Mouse (Mus musculus): ENCODE results near the gene Svopl. TPM values are rescaled to one million over a fixed set of nuclear protein-coding genes. Genes with fewer than 3 reads are reported as not detected.

Svopl gene
- polyA plus RNA-seq, 1 experiment, result 0.66 TPM

DNA sequence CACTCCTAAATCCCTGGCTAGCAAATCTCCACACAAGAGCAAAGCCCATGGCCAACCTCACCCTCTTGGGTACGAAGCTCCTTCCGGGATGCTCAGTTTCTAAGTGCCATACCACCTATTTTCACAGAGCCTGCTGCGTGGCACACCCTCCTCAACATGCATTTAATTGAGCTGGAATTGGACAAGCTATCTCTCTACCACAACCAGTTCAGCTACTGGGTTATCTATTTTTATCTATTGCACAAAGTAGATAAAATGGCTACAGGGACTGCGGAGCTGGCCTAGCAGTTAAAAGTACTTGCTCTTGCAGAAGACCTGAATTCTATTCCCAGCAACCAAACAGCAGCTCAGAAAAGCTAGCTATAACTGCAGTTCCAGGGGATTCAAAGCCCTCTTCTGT, 24.5 kb upstream of the Svopl start:
- 93% methylated on average over 4 of the region's 4 CpGs for WGBS
- no peak for TF ChIP-seq CTCF (IDR thresholded peaks at IDR 0.05; ENCODE audit: insufficient read depth, low read length)
- no peak for TF ChIP-seq POLR2A (IDR thresholded peaks at IDR 0.05; ENCODE audit: borderline replicate concordance, extremely low read depth, low read depth, low read length)
- no peak overlapping the region for H3K4me3 ChIP-seq (replicated peaks; ENCODE audit: extremely low read depth, low read depth, low read length)
- DNase-seq, result no peak
- 0 out of 2 replicates have a peak, but pooled peaks cover under 1% of the 10 kb centered on the region for H3K4me1 ChIP-seq (ENCODE audit: control insufficient read depth, insufficient read depth, low read length)

DNA sequence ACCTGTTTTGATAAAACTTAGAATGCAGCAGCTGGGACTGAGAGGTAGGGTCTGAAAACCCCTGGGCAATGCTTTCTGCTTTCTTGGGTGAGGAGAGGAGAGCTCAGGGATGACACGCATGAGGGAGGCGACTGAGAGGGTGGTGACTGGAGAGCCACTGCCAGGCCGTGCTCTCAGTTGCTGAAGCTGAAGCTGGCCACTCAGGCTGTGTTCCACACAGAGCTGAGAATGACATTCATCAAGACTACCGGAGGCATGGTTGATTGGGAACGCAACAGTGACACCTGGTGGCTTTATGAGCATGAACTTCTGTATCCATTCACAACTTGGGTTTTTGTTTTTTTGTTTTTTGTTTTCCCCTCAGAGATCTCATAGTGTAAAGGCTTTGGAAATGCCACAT, 19.4 kb upstream of the Svopl start:
- 3% methylated on average over 5 of the region's 5 CpGs for WGBS
- peak; percentile 25 for DNase-seq
- TF ChIP-seq CTCF (IDR thresholded peaks at IDR 0.05; ENCODE audit: insufficient read depth, low read length), result peak; percentile 74
- no peak for TF ChIP-seq POLR2A (IDR thresholded peaks at IDR 0.05; ENCODE audit: borderline replicate concordance, extremely low read depth, low read depth, low read length)
- Histone ChIP-seq H3K4me3 (replicated peaks; ENCODE audit: extremely low read depth, low read depth, low read length) (no peak overlapping the region), H3K4me1 (ENCODE audit: control insufficient read depth, insufficient read depth, low read length) (0 out of 2 replicates have a peak, but pooled peaks cover 5% of the 10 kb centered on the region)

DNA sequence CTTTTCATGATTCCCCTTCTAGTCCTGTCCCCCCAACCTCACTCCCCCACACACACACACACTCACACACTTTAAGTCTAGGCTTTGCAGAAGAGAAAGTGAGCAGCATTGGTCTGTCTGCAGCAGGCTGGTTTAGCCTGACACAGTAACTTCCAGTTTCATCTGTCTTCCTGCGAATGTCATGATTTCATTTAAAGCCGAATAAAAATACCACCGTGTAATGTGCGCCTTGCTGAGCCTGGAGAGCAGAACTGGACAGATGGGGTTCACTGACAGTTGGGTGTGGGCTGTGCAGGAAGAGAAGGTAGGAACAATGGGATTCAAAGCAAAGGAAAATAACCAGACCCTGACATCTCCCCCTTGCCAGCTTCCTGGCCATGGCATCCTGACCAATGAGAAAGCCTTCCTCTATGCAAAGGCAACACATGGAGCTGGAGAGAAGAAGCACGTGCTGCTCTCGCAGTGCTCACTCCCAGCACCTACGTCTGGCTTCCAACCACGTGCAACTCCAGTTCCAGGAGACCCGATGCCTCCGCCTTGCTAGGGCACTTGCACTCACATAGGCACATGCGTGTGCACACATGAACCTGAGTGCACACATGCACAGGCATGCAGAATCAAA, 18.8 kb upstream of the Svopl start:
- Histone ChIP-seq H3K4me3 (replicated peaks; ENCODE audit: extremely low read depth, low read depth, low read length) (peak overlapping the region; percentile 8), H3K4me1 (ENCODE audit: control insufficient read depth, insufficient read depth, low read length) (0 out of 2 replicates have a peak, but pooled peaks cover 5% of the 10 kb centered on the region)
- no peak for DNase-seq
- 48% methylated on average over 11 of the region's 11 CpGs for WGBS
- TF ChIP-seq CTCF (IDR thresholded peaks at IDR 0.05; ENCODE audit: insufficient read depth, low read length) (no peak), POLR2A (IDR thresholded peaks at IDR 0.05; ENCODE audit: borderline replicate concordance, extremely low read depth, low read depth, low read length) (no peak)

DNA sequence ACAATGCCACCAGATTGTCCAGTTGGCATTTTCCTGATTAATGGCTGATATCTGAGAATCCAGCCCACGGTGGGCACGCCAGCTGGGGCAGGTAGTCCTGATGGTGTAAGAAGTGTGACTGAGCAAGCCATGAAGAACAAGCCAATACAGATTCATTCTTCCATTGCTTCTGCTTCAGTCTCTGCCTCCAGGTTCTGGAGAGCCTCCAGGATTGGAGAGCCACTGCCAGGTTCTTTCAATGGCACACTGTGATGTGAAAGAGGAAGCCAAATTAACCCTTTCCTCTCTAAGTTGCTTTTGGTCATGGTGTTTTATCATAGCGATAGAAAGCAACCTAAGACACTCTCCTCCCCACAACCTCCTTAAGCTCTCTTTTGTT, 18.3 kb upstream of the Svopl start:
- H3K4me3 ChIP-seq (replicated peaks; ENCODE audit: extremely low read depth, low read depth, low read length), result no peak overlapping the region
- TF ChIP-seq CTCF (IDR thresholded peaks at IDR 0.05; ENCODE audit: insufficient read depth, low read length), result no peak
- TF ChIP-seq POLR2A (IDR thresholded peaks at IDR 0.05; ENCODE audit: borderline replicate concordance, extremely low read depth, low read depth, low read length), result no peak
- WGBS, result 62% methylated on average over 3 of the region's 3 CpGs
- DNase-seq, result no peak
- 0 out of 2 replicates have a peak, but pooled peaks cover 5% of the 10 kb centered on the region for H3K4me1 ChIP-seq (ENCODE audit: control insufficient read depth, insufficient read depth, low read length)

DNA sequence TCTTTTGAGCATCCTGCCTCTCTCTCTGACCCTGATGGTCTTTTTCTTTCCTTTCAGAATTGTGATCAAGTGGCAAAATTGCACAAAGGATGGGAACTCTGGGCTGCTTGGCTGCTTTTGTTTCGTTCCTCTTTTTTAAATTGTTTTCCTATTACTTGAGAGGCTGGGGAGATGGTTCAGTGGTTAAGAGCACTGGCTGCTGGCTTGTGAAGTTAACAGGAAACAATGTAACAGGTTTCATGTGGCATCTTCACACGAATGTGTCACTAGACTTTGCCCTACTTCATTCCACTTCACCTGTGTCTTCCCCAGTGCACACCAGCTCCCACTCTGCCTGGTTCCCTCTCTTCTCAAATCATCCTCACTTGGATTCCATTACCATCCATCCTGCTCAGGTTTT, 17.8 kb upstream of the Svopl start:
- DNase-seq, result no peak
- TF ChIP-seq CTCF (IDR thresholded peaks at IDR 0.05; ENCODE audit: insufficient read depth, low read length) (no peak), POLR2A (IDR thresholded peaks at IDR 0.05; ENCODE audit: borderline replicate concordance, extremely low read depth, low read depth, low read length) (no peak)
- H3K4me1 ChIP-seq (ENCODE audit: control insufficient read depth, insufficient read depth, low read length), result 0 out of 2 replicates have a peak, but pooled peaks cover 5% of the 10 kb centered on the region
- WGBS, result 65% methylated on average over 2 of the region's 2 CpGs
- no peak overlapping the region for H3K4me3 ChIP-seq (replicated peaks; ENCODE audit: extremely low read depth, low read depth, low read length)

DNA sequence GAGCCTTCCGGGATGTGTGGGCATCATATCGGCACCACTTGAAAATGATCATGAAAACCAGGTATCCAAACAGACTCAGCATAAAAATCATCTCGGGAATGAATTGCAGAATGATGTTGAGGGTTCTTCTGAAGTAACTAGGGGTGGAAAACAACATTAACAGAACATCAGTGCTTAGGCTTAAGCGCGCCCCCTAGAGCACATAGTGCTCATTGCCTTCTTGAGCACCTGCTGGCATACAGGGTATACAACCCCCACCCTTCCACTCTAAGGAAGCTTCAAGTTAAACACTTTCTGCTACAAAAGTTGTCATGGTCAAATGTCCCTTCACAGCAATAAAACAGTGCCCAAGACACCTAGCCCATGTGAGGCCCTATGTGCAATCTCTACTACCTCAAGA, 12.0 kb upstream of the Svopl start:
- no peak for DNase-seq
- no peaks in the 10 kb centered on the region for H3K4me1 ChIP-seq (ENCODE audit: control insufficient read depth, insufficient read depth, low read length)
- H3K4me3 ChIP-seq (replicated peaks; ENCODE audit: extremely low read depth, low read depth, low read length), result no peak overlapping the region
- TF ChIP-seq CTCF (IDR thresholded peaks at IDR 0.05; ENCODE audit: insufficient read depth, low read length), result peak; percentile 44
- TF ChIP-seq POLR2A (IDR thresholded peaks at IDR 0.05; ENCODE audit: borderline replicate concordance, extremely low read depth, low read depth, low read length), result no peak
- WGBS, result 59% methylated on average over 5 of the region's 5 CpGs

DNA sequence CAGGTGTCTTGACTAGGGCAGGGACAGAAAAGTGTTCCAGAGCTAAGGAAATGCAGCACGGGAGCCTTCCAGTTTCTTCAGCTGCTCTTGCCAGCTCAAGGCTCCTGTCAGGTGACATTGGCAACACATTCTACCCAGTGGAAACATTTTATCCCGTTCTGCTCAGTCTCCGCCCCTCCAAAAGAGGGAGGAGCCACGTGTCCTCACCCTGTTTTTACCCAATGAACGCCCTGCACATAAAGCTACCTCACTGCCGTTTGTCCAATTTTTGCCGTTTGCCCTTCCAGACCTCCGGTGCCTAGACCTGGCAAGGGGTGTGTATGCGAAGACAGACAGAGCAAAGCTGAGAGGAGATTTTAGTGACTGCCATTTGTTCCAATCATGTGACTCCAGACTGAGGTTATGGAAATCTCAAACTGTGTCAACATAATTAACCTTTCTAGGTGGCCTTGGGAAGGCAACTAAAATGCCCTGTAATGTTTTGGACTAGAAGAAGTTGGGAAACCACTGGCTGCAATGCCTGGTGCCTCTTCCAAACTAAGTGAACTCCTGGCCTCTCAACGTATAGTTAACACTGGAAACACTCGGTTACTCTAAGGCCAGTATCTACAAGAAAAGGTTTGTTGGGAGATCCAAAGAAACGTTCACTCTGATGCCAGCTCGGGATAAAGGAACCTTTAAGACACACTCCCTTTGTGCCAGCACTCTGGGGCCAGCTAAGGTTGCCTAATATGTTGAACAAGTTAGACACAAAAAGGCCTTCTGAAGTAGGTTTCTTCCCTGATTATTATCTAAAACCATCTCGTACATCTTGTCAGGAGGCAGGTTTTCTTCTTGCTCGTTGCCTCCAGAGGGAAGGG, 8.9 kb upstream of the Svopl start:
- Histone ChIP-seq H3K4me1 (ENCODE audit: control insufficient read depth, insufficient read depth, low read length) (no peaks in the 10 kb centered on the region), H3K4me3 (replicated peaks; ENCODE audit: extremely low read depth, low read depth, low read length) (no peak overlapping the region)
- WGBS, result 71% methylated on average over 15 of the region's 15 CpGs
- DNase-seq, result no peak
- TF ChIP-seq CTCF (IDR thresholded peaks at IDR 0.05; ENCODE audit: insufficient read depth, low read length) (no peak), POLR2A (IDR thresholded peaks at IDR 0.05; ENCODE audit: borderline replicate concordance, extremely low read depth, low read depth, low read length) (no peak)

DNA sequence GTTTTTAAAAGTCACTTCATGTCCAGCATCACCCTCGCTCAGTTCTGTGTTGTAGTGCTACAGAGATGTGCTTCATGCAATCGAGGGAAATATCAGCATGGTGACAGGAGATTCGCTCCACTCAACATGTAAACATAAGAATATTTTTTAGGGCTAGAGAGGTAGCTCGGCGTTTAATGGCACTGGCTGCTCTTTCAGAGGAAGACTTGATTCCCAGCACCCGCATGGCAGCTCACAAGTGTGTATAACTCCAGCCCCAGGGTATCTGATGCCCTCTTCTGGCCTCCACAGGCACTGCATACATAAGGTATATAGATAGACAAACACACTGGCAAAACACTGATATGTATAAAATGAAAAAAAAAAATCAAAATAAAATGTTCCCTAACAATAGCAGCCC, 2.8 kb upstream of the Svopl start:
- Histone ChIP-seq H3K4me3 (replicated peaks; ENCODE audit: extremely low read depth, low read depth, low read length) (no peak overlapping the region), H3K4me1 (ENCODE audit: control insufficient read depth, insufficient read depth, low read length) (peaks cover 5% of the 10 kb centered on the region; the same call in 1 of the 2 replicates)
- no peak for TF ChIP-seq POLR2A (IDR thresholded peaks at IDR 0.05; ENCODE audit: borderline replicate concordance, extremely low read depth, low read depth, low read length)
- no peak for TF ChIP-seq CTCF (IDR thresholded peaks at IDR 0.05; ENCODE audit: insufficient read depth, low read length)
- 78% methylated on average over 6 of the region's 6 CpGs for WGBS
- DNase-seq, result no peak

DNA sequence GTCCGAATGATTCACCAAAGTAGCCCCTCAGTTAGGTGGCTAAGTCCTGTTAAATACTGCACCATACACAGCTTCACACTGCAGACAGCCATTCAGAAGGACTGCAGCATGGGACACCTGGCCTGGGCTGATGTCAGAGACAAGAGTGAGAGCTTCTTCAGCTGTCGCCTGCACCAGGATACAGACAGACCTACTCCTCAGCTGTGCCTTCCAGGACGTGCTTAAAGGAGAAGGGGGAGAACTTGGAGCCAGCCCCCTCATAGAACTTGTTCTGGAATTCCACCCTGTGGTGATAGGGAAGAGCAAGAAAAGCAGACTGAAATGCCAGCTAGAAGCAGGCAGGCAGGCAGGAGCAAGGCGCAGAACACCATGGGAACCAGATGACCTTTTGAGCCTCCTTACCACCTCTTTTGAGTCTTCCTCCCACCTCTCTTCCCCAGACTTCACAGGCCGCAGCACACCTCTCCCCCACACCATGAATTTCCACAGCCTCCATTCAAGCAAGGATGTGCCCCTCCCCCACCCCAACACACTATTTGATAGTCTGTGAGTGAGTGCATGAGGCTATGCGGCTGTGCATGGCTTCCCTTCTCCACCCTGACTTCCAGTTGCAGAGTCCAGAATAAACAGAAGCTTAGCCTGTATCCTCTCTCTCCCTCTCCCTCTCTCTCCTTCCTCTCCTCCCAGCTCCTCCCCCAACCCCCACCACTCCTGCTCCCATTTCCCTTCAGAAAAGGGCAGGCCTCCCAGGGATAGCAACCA, 2.2 kb upstream of the Svopl start:
- 44% methylated on average over 6 of the region's 6 CpGs for WGBS
- peaks cover 5% of the 10 kb centered on the region; the same call in 1 of the 2 replicates for H3K4me1 ChIP-seq (ENCODE audit: control insufficient read depth, insufficient read depth, low read length)
- no peak for TF ChIP-seq CTCF (IDR thresholded peaks at IDR 0.05; ENCODE audit: insufficient read depth, low read length)
- TF ChIP-seq POLR2A (IDR thresholded peaks at IDR 0.05; ENCODE audit: borderline replicate concordance, extremely low read depth, low read depth, low read length), result no peak
- no peak overlapping the region for H3K4me3 ChIP-seq (replicated peaks; ENCODE audit: extremely low read depth, low read depth, low read length)
- DNase-seq, result no peak
